Mouse (Mus musculus): ENCODE data around the gene Atrx.

DNA sequence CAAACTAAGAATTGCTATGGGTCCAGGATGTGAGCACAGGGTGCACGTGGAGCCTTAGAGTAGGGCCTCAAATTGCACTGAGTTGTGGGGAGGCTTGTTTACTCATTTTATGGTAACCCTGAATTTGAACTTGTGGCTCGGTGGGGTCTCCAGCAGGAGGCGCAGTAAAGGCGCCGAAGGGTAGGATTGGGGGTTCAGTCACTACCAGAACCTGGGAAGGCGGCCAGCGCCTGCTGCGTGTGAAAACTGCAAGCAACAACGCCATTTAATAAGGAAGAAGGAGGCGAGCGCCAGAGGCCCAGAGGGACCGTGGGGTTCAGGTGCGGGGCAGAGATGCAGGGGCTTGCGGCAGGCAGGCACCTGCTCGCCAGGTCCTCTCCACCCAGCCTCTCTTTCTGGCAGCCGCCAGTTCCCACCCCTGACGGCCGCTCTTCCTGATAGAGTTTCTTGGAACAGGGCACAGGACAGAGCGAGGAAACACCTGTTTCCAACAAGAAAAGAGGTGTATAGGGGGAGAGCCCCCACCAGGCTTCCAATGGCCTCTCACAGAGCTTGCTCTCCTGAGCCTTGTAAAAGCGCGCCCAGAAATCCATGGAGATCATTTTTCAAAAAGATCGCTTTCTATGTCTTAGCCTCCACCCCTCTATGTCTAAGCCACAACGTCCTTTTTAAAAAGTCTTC is 166.2 kb downstream of the Atrx start:
- TF ChIP-seq POLR2A (IDR thresholded peaks at IDR 0.05; ENCODE audit: borderline replicate concordance, extremely low read depth, low read depth, low read length) (no peak), CTCF (IDR thresholded peaks at IDR 0.05; ENCODE audit: insufficient read depth, low read length) (no peak)
